Mouse (Mus musculus): Measurements from ENCODE around the gene Klf7.

The Klf7 gene

DNA sequence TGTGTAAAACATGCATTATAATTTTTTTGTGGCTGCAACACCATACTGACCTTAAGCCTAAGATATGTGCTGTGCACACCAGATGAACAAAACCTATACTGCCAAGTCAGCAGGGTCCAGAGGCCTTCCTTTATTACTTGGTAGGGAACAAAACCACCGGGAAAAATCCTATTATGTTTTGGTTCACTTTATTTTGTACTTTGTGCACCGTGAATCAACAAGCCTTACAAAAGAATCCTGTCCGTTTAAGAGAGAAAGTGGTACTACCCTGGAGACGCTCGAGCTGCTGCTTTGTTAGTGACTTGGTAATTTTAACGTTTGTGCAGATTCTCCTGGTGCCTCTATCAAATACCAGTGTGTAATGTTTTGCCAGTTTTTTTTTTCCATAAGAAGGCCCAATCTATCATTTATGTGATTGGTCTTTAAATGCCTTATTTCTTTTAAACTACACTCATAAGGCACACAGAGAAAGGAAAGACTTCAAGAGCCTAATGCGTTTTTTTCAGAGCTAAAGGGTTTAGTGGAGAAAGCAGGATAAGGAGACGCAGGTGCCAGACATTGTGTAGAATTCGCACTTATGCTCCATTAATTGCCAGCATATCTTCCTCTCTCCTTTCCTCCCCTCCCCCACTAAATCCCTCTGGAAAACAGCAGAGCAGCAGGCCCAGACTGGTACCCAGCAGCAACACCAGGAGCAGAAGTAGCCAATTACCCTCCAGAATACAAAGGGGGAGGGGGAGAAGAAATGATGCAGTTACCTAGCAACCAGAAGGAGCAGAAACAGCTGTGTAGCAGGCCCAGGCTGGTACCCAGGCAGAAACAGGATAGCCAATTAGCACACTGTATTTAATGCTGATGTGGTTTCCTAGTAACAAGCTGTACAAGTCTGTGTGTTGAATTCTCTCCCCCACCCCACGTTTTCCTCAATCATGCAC, 55.5 kb downstream of the Klf7 start:
- DNase-seq (ENCODE audit: low read depth, low spot score) = no peak

DNA sequence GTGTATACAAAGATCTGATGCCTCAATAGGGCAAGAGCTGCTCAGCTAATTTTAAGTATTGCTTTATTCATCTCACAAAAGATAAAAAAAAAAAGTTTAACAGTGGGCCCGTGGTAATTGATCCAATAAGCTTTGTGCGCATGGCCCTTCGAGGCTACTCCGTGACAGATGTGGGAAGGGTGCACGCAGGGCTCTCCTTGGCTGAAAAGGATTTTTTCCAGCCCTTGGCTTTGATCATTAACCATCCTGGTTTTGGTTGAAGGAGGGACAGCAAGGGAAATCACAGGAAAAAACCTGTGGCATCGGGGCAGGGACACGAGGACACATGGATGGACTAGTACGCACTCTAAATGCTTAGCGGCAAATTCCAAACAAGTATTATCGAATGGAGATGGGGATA, 60.6 kb downstream of the Klf7 start:
- no peak for DNase-seq (ENCODE audit: low read depth, low spot score)

DNA sequence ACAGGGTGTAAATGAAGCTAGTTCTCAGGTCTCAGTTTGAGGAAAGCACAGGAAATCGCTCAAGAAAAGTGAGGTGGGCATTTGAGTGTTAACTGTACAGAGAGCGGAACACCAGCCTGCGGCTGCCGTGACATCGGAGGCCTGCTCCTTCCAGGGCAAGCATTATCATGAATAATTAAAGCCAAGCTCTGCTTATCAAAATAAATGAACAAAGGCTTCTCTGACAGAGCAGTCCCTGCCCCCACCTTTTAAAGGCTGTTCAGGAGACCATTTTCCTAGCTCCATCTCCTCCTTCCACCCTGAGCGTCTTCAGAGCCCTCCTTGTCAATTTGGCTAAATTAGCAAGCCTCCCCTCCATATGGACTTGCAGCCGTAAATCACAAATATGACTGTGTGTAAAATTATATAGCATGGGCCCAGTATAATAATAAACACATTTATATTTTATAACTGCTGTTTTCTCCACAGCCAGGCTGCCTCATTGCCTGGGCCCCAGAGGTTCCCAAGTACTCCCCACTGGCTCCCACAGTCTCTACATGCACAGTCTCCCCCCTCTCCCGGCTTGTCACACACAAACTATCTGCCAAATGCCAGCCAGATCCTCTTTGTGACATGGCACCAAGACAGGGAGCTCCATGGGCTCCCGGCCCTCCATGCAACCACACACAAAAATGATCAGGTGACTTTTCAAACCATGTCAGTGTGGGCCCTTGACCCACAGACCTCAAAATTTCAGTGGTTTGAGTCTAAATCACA, 61.2 kb downstream of the Klf7 start:
- DNase-seq (ENCODE audit: low read depth, low spot score) = no peak

DNA sequence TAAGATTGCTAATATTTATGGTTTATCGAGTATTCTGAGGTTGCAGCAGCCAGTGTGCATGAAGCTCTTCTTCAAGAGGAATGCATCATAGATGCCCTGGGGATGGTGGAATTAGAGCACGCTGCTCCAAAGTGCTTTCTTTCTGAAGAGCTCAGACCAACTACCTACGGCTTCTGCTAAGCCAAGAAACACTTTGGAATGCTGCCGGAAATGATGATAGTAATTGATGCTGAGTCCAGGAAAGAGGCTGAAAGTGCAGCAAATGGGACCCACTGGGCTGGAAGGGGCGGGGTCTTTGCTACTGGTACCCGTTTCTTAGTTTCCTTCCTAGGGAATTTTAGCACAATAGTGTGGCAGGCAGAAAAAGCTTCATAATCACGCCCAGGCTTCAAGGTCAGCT, 62.0 kb downstream of the Klf7 start:
- no peak for DNase-seq (ENCODE audit: low read depth, low spot score)

DNA sequence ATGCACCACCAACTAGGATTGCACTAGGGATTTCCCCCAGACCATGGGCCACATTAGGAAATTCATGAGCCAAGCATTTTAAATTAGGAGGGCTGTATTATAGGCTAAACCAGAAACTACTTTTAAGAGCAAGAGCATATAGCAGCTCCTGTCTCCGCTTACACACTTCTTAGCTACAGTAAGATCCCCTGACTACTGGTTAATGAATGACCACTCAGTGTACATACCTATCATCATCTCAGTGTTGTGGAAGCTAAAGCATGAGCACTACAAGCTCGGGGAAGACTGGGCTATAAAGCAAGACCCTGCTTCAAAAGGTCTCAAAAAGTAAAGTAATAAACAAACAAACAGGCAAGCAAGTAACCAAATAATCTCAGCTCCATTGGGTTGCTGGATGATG, 65.5 kb downstream of the Klf7 start:
- no peak for DNase-seq (ENCODE audit: low read depth, low spot score)

DNA sequence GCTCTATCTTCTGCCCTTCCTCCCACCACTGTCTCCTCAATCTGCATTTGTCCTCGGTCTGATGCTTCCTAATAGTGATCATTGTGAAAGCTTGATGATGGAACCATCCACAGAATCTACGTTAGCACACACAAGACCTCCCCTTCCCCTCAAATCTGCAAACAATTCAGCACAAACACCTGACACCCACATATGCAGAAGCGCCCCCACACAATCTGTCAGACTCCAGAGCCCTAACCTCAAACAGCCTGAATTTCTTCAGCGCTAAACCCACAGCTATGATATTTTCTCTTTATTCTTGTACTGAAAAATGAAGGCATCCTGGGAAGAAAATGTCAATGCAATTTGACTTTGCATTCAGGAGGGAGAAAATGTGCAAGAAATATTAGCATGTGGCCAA, 66.1 kb downstream of the Klf7 start:
- no peak for DNase-seq (ENCODE audit: low read depth, low spot score)

DNA sequence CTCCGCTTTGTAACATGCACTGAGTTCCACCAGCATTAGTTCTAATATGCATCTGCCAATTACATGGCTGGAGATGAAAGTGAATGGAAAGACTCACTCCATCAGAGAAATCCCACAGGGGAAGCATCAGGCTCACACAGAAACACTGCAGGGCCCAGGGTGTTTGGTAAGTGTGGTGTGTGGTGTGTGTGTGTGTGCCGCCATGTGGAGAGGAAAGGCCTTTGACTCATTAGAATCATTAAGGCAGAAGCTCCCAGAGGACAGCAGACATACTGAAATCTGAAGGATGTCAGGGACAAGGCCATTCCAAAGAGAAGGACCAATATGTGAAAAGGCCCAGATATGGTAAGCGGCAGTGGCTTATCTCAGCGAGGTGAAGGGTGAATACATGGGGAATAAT, 66.9 kb downstream of the Klf7 start:
- DNase-seq (ENCODE audit: low read depth, low spot score) = no peak

DNA sequence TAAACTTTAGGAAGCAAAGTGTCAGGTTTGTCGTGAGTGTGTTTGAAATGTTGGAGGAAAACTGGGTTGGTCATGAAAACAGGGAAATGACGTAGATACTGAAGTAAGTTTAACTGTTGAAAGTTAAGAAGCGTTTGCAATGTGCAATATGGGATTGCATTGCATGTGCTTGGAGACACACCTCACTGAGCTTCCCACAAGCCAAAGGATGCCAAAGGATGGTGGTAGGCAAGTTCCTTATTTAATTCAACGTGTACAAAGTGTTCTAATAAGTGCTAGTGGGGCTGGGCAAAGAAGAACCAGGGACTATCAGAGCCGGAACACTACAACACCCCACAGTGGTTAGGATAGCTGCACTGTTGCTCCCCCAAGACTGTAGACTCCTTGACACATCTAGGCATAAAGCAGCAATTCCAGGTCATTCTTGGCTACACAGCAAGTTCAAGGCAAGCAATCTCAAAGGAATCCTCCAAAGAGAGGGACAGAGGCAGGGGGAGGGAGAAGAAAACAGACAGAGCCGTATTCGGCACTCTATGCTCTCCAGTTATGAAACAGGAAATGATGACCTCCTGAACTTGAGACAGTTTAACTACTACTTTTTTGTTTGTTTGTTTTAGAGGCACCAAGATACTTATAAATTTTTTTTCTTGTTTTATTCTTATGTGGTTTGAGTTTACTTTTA, 69.9 kb downstream of the Klf7 start:
- DNase-seq (ENCODE audit: low read depth, low spot score) = peak; percentile 5

DNA sequence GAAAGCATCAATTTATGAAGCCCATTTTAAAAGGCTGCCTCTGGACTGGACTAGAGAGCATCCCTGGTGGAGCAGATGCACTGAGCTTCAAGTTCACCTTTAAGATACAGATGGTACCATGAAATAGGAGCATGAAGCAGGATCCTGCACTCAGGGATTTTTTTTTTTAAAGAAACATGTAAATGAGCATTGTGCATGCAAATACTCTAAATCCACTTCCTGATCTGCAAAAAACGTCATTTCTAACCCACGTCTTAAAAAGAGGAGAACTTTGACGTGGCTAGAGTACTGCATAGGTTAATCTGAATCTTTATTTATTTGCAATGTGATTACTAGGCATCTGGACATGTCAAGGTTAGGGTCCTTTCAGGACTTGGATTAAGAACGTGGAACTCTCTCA, 73.5 kb downstream of the Klf7 start:
- no peak for DNase-seq (ENCODE audit: low read depth, low spot score)

DNA sequence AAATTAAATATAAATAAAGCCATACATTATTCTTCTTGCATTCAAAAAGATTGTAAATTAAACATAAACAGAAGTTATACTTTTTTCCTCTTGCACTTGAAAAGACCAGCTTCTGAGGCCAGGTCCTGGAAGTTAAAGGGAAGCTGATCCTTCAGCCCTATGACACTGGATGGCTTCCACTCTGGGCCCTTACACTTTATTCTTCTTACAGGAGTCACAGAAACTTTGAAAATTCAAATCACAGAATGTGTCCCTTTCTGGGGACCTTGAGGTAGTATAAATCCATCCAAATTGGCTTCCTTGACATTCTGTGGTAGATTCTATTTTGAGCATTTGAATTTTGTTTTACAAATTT, 75.3 kb downstream of the Klf7 start:
- DNase-seq (ENCODE audit: low read depth, low spot score) = no peak

DNA sequence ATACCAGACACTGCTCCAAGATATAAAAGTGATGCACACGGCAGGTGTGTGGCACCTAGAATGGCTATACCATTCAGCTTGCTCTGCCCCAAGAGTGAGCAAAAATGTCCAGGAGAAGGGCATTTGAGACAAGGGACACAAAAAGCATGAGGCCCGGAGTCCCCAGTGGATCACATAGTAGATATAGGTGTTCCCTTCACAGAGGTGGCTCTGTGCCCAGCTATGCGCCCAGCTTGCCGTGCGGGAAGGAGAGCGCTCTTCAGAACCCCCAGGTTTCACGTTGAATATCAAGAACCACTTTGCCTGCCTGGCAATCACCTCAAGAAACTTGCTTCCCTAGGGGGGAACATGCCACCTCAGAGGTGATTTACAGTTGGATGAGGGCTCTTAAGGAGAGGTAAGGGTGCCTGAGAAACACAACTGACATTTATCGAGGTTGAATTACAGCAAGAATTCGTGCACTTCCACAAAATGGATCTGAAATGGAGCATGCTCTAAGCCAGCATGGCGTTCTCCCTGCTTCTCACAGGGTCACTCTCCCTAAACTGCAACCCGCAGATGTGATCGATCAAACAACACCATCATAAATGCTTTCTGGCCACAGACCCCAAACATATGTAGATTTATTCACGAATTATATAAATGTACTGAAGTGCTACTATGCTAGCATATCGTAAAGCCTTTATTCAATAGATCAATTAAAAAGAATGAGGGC, 75.8 kb downstream of the Klf7 start:
- DNase-seq (ENCODE audit: low read depth, low spot score) = no peak

DNA sequence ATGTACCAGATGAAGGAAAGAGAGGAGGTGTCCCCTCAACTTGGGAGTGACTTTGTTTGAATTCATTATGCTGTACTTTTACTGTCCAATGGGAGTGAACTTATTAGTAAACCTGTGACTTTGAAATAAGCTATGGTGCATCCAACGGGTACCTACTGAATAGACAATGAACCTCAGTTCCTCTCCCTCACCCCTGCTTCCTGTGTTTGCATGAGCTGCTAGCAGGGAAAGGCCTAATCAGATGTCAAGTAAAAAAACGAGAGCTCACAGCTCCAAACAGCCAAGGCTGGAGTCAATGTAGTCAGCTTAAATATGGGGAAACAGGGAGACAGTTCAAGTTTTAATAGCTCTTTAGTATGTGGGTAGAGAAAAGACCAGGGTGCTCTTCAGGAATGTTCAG, 77.5 kb downstream of the Klf7 start:
- peak; percentile 29 for DNase-seq (ENCODE audit: low read depth, low spot score)

DNA sequence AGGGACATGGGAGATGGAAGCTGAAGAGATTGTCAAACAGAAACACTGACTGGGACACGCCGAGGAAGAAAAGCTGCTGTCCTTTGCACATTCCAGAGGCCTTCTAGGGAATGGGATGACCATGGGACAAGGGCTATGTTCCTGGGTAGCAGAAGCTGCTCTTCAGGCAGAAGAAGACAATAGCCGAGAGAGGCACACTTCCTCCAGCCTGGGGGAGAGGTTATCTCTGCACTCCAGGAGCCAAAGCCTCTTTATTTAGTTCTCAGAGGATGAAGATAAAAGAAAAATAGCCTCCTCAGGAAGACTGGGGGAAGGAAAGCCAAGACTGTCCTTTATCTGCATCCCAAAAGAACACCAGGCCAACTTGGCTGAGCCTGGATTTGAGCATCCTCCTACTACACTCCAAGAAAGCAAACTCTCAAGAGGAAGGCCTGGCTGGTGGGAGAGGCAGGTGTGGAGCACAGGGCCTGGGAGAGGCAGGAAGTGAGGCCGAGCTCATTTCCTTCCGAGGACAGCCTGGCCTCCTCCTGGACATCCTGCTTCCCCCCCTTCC, 81.2 kb downstream of the Klf7 start:
- DNase-seq (ENCODE audit: low read depth, low spot score) = no peak

DNA sequence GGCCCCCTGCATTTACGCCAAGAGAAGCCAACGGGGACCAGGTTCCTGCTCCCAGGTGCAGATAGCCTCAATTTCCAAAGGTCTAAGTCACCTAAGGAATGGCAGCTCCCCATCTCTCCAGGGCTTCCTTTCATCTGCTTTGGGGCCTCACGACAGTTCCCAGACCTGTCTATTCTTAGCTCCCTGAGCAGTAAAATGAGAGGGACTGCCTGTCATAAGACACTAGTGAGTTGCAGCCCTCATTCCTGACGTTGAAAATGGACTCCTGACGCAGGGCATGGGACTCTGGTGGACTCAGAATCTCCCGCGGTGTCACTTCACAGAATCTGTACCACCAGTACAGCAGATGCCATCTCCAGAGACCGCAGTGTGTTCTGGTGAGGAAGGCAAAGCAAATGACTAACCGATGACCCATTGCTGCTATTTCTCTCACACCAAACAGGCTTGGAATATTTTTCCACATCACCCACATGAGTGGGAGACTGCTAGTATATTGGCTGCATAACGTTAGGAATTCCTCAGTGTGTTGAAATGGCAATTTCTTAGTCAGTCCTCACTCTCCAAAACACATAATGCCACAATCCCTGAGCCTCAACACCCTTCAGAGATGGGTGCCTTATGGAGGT, 81.9 kb downstream of the Klf7 start:
- DNase-seq (ENCODE audit: low read depth, low spot score) = no peak

DNA sequence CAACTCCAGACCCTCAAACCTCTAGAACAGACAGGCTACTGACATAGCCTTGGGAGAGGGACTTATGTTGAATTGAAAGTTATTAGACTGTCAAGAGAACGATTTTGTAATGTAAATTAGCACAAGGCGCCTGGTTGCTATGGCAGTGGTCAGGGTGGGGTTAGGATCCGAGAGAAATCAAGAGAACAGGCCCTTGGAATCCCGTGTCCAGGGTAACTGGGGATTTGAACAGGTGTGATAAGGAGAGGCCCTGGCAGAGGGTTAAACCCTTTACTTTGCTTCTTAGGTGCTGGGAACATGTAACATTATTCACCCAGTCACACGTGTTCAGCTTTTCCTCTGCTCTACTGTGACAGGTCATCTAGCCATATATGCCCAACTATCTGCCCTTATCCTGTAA, 83.7 kb downstream of the Klf7 start:
- DNase-seq (ENCODE audit: low read depth, low spot score) = no peak

DNA sequence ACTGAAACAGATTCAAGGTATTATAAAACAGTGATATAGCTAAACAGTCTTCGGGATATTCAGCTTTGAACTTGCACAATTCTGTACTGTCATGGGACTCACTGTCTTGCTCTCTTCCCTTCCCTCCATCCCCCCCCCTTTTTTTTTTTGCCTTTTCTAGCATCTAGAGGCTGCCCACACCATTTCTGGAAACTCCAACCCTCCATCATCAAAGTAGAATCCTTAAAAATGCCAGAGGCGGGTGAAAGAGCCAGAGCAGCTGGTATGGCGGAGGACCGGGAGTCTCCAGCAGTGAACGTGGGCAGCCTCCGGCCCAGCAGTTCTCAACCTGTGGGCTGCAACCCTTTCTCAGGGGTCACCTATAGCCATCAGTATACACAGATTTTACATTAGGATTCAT, 84.3 kb downstream of the Klf7 start:
- DNase-seq (ENCODE audit: low read depth, low spot score) = no peak

DNA sequence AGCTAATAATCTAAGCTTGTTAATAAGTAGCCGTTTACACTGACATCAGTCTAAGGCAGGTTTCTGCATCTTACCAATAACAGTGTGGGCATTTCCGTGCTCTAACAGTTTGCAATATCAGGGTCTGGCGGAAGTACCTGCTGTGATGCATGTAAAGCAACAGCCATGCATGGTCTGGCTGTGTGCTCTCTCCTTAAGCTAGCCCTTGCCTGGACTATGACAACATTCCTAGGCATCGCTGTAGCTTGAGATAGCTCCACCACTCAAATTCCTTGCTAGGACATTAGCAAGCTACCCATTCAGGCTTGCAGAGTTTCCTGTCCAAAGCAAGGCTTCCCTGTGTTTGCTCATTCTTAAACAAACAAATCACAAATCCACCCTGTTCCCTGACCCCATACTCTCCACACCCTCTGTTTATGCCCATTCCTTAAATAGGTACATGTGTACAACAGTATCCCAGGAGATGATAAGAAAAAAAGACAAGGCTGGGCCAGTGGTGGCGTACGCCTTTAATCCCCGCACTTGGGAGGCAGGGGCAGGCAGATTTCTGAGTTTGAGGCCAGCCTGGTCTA, 85.1 kb downstream of the Klf7 start:
- no peak for DNase-seq (ENCODE audit: low read depth, low spot score)

DNA sequence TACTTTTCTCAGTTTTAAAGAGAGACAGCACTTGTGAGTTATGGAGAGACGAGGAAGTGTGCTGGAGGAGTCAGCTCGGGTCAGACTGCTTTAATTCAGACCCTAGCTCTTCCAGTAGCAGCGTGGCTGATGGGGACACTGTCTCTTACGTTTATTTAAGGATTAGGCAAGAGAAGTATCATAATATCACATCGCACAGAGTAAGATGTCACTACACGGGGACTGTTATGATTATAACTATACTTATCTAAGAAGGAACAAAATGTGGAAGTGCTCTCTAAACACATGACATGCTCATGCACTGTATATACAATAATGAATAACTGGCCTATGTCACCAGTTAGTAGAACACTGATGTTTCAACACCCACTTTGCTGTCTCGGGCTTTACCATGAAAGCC, 86.3 kb downstream of the Klf7 start:
- DNase-seq (ENCODE audit: low read depth, low spot score) = no peak

DNA sequence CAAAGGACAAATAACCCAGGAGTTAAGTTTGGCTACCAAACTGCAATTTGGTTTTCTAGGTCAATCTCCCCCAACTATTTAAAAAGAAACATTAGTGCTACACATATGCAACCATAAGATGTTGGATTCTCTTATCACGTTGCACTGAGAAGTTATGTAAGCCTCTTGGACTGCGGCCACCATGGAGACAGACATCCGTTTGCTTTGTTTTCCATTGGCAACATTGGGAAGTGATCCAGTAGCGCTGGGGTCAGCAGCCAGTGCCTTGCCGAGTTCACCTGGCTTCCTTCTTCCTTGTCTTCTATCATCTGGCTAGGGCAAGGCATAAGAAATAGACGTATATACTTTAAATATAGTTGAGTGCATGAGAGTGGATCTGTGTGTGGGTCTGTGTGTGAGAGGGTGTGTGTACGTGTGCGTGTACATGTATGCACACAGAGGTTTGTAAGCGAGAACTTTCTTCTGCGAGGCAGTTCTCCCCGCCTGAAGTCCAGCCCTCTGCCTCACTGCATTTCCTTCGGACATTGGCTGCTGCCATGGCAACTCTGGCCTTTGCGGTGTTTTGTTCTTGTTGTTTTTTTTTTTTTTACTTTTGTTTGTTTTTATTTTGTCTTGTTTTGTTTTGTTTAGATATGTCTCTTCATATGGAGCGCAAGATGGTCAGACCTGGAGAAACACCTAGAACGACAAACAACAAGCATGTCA, 86.8 kb downstream of the Klf7 start:
- DNase-seq (ENCODE audit: low read depth, low spot score) = no peak
